Mouse (Mus musculus) layer of hippocampus, adult 9-11 months (tissue): ENCODE data around the gene Nrxn1.

Source experiments
- DNase-seq: peaks from one replicate; pipeline ENCODE4 v3.0.0; 2022

Gene Nrxn1

DNA sequence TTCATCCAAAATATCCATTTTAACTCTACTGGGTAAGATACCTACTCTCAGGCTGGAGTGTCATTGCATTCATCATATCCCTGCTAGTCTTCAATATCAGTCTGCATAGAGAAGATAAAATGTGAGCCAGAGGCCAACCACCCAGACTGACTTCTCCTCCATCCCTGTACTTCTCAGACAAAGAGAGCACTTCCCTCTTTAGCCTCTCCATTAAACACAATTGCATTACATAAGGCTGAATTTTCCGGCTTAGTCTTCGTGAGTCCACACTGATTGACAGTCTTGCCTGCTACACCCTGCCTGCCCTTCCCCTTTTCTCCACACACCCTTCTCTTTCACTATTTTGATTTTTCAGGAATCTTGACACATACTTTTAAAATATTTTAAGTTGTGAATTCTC, 858.1 kb downstream of the Nrxn1 start:
- DNase-seq: no peak

DNA sequence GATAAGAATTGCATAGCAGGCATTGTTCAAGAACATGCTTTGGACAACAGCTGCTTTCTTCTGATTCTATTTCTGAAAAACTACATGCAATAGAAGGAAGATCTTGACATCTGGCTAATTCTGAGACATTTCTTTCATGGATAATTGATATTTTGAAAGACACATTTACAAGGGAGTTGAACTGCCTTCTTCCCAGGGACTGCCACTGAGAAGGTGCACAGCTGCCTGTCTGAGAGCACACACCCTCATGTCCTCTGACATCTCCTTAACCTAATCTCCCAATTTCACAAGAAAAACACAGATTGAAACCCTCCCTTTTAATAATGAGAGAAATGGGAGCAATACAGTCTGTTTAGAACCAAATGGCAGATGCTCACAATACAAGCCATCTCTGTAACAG, 884.3 kb downstream of the Nrxn1 start:
- no peak for DNase-seq

DNA sequence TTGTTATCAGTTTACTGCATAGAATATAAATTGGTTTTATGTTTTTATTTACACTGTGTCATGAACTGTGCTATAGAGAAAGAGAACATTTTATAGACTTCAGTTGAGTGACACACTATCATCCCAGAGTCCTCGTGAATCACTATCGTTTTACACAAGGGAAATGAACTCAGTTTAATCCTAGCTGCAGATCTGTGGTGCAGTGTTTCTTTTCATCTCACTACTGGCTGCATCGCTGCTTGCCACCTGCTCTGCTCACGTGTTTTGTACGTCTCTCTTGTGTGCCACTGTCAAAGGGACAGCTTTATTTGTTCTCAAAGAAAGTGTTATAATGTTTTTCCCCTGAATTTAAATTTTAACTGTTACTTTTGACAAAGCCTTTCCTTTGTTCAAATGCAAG, 885.3 kb downstream of the Nrxn1 start:
- no peak for DNase-seq

DNA sequence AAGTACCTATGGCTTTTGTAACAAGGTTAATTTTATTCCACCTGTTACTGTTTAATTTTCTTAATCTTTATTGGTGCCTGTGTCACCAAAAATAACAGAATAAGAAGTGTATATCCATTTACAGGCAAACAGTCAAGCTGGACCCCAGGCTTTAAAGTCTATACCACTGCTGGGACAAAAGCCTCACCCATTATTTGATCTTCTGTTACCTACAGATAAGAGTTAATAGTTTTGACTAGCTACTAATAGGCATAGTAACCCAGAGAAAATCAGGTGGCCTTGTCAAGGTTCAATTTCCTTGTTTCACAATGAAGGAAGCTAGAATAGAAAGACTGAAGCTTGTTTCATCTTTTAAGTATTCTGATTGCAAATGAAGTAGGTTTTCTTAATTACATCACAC, 888.9 kb downstream of the Nrxn1 start:
- DNase-seq: no peak

DNA sequence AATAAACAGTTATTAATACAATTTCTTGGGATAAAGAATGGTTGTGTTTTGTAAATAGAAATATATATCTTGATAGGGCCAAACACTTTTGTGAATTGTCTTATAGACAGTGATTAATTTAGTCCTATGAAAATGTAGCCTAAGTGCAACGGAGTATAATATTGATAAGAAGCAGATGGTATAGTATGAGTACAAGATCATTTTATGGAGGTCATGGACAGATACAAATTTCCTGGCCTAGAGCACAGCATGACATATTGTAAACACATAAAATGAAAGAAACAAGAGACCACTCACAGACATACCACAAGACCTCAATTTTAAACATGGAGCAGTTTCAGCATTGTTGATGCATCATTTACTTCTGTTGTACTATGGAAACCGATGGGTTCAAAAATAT, 890.1 kb downstream of the Nrxn1 start:
- no peak for DNase-seq

DNA sequence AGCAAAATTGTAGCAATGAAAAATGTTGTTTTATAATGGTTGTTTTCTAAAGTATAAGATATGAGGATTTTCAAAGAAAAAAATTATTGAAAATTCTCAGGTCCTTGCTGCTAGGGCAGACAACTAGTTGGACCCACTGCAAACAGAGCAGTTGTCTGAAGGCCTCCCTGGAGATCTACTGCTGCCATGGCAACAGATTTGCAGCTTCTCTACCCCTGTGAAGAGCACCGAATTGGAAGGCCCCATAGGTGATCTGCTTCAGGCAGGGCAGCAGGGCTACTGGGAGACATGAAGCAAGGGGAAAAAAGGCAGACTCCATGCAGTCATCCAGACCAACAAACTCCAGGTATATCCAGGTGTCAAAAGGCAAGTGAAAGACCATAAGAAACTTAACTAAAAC, 896.1 kb downstream of the Nrxn1 start:
- DNase-seq: no peak

DNA sequence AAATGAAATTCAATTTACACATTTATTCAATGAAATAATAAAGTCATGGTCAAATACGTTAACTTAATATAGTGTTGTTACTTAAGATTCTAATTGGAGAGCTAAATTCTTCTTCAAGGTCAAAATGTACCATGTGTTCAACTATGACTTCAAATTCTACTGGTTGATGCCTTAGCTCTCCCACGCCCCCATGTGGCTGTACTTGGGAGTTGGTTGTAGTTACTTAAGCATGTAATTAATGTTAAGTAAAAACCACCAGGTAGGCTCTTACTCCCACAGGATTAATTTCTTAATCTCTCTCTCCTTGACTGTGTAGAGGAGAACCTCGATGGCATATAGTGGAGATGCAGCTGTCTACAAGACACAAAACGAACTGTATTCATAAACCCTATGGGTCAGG, 951.3 kb downstream of the Nrxn1 start:
- DNase-seq: no peak

DNA sequence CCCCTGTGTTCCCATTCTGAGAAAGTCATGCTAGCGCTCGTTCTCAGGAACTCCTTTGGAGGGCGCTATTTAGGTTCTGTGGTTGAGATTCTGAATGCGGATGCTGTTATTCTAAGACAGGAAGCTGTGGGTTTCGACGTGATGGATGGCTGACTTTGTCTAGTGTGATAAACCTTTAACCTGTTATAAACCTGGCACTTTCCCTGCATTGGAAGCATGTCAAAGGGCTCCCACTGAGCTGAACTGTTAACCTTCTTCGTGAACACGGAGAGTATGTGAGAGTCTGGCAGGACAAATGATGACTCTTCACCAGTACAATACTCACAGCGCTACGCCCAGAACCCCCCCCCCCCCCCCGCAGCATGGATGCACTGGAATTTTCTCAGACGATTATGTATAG, 962.0 kb downstream of the Nrxn1 start:
- no peak for DNase-seq

DNA sequence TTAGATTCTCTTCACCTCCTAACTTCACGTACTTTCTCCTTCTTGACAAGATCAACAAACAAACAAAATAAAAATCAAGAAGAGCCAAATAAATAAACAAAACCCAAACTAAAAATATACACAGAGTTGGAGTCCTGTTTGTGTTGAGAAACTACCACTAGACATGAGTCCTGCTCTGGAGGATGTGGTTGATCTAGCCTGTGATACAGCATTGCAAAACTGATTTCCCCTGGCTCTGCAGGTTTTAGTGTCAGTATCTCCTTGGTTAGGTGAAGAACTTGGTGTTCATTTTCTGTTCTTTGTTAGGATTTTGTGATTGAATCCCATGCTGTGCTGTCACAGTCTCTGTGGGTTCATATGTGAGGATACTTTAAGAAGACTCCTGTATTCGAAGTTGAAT, 963.7 kb downstream of the Nrxn1 start:
- no peak for DNase-seq

DNA sequence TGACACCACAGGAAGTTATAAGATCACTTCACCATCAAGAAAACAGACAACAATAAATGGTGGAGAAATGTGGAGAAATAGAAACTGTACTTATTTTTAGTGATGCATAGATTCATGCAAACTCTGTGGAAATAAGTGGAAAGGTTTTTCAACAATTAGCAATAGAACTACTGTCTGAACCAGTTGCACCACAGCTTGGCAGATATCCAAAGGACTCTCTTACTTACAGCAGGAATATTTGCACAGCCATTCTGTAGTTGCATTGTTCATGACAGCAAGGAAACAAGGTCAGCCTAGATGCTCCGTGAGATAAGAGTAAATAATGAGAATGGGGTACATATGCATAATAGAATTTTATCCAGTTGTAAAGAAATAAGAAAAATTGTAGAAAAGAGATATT, 965.3 kb downstream of the Nrxn1 start:
- DNase-seq: no peak

DNA sequence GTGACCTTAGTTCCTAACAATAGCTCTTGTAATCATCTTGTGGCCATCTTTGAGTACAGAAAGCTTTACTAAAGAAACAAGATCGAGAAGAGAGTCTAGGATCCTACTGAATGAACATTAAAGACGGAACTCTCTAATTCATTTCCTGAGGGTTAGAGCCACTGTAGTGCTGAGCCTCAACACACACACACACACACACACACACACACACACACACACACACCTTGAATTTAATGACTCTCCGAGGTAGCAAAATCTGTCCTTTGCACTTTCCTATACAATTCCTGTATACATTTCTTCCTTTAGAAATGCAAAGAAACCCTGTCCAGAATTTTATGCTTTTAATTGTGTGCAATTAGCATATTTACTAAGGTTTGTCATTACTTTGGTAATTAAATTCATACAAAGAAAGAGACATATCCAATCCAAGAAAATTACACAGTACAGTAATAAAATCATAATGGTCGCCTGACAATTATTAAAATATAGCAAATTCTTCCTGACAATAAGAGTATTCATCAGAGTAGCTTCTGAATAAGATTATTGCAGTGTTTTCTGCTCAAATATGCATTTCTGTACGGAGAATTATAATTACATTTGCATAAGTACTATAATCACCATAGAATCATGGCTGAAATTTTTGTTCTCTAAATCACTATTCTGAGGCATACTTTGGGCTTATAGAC, 969.9 kb downstream of the Nrxn1 start:
- DNase-seq: no peak

DNA sequence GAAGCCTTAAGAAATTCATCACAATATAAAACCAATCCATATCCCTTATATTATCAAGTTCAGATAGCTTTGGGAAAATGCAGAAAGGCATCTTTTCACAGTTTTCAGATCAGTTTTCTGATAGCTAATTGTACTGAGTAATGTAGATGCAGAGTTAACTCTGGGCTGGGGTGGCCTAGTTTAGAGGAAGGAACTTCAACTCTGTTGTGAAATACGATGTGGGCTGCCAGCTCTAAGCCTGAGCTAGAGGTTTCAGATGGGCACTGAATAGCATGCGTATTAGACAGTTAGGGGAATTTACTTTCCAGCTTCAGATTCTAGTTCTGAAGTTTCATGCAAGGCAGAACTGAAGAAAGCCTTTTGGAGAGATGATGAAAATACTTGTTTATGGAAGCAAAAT, 976.6 kb downstream of the Nrxn1 start:
- DNase-seq: no peak

DNA sequence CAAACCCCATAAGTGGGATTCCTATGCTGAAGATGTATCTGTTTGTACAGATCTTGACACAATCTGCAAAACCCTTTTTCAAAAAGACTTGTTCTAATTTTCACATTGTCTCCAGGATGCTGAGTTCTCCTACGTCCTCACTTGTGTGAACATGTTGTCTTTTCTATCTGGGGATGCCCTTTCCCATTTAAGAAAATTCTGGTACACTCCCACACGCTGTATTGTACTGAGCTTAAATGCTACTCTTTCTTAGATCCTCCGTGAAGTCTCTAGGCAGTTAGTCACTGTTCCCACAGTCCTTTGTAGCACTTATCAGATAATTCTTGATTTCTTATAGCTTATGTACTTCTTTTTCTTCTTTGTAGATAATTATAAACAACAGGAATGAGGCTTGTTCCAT, 997.9 kb downstream of the Nrxn1 start:
- DNase-seq: peak; percentile 43

DNA sequence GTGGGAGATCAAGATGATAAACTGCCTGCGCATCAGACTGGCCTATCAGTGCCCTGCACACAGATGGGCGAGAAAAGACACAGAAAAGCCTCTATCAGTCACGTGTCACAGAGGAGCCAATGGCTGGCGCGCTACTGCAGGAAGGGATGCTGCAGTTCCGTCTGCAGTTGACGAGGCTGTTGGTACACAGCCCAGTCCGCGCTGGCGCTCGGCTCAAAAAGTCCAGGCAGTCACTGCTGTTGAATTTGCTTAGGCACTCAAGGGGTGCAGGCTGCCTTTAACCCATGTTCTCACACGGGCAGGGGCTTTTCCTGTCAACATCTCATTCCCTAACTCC, 1004.6 kb downstream of the Nrxn1 start:
- DNase-seq: peak; percentile 94

DNA sequence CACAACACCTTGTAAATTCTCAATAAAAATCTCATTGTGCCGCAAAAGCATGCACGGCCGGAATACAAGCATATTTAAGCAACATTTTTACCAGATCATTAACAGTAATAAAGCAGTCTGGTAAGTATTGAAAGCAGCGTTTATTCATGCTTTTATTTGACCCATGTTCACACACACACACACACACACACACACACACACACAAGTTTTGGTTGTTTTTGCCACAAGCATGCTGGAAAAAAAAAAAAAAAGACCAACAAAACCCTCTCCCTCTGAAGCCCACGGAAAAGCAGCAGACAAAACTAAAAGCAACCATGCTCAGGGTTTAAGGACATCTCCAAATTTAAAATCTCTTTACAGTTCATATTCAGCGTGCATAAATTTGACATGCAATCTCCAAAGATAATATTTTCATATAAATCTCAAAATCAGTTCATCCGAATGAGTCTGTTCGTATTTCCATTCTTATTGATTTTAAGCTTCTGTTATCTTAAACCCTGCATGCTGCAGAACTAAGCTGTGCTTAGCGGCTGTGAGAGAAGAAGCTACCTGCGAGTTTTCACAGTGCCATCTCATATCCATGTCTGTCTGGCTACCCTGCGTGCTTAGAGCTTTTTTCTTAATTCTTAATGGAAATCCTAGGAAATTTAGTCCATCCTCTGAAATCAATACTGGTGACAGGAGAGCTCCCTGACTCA, 1005.1 kb downstream of the Nrxn1 start:
- DNase-seq: no peak

DNA sequence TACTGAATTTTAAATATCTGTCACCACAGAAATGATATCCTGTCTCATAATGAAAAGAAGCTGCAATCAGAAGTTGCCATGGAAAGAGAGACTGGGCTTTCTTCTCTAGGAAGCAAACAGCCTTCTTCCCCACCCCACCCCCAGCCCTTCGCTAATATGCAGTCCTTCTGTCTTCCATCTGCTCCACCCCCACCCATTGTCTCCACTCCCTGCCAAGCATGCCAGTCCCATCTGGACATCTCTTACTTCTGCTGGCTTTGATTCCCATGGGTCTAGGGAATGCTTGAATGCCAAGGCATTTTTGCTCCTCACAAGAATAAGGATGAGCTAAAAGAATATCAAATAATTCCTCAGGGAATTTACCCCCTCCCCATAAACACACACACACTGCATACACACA, 1006.0 kb downstream of the Nrxn1 start:
- peak; percentile 85 for DNase-seq

DNA sequence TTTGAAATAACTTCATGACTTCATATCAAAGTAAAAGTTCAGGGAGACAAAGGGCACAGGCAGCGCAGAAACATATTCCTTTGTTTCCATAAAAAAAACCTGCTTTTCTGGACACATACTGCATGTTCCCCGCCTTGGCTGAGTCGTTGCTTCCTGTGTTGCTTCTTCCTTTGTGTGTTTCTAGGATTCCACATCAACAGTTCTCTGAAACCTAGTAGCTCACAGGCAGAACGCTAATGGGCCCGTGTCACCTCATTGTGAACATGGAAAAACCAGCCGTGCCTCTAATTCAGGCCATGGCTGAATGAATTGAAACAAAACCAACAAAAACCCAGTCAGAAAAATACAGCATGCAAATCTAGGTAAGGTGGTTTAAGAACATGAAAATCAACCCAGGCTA, 1013.9 kb downstream of the Nrxn1 start:
- DNase-seq: no peak

DNA sequence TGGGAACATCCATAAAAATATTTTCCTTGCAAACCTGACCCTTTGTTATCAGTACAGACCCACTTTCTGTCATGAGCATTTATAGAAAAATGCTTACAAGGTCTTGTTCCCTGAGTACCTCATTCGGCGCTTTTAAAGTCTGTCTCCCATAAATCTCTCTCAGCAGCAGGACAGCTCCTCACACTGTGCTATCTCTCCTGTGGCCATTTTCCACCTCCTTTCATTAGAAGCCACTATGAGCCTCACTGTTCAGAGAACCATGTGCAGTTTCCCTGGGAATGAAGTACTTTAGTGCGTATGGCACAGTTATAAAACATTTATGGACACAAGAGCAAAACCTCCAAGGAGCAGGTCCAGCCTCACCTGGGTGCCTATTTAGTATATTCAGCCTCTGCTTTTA, 1014.4 kb downstream of the Nrxn1 start:
- DNase-seq: no peak

DNA sequence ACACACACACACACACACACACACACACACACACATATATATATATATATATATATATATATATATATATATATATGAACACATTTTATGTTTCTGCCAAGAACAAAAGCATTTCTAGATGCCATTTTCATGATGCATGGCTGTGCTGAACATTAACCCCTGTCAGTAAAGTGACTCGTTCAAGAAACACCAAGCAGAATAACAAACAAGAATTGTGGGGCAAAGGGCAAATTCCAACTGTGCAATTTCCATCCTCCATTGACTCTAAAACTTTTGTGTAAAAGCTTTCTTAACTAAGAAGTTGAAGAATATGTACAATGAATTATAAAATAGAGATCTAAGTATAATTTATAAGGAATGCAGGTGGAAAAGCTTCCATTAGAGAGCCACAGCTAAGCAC, 1030.0 kb downstream of the Nrxn1 start:
- DNase-seq: no peak

DNA sequence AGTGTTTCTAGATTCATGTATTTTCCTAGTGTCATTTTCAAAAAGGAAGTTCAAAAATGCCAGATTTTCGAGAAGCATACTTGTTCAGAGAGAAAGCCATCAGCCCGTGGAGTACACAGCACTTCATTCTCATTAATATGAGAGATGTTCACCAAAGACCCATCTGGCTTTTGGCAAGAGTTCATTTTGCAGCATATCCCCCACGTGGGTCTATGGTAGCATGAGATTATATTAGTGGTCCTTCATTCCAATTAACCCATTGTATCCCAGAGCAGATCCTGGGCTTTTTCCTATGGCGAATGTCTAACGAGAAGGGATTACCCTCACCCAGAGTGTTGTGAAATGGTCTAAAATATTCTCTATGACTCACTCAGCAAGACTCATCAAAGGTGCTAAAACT, 1032.0 kb downstream of the Nrxn1 start:
- no peak for DNase-seq

DNA sequence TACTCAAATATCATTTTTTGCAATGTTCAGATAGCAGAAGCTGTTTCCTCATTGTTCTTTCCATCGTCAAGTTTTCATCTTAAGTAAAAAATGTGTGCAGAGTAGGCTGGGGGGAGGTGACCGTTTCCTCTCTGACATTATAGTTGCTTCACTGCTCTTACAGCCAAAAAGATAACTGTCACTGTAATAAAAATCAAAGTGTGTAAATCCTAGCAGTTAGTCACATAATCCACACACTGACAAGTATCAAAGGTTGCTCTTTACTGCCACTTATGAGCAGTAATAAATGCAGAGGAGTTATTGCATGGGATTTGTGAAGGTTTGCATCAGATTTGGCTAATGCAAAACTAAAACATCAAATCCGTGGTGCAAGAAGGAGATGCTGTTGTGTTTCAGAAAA, 1032.7 kb downstream of the Nrxn1 start:
- DNase-seq: no peak

DNA sequence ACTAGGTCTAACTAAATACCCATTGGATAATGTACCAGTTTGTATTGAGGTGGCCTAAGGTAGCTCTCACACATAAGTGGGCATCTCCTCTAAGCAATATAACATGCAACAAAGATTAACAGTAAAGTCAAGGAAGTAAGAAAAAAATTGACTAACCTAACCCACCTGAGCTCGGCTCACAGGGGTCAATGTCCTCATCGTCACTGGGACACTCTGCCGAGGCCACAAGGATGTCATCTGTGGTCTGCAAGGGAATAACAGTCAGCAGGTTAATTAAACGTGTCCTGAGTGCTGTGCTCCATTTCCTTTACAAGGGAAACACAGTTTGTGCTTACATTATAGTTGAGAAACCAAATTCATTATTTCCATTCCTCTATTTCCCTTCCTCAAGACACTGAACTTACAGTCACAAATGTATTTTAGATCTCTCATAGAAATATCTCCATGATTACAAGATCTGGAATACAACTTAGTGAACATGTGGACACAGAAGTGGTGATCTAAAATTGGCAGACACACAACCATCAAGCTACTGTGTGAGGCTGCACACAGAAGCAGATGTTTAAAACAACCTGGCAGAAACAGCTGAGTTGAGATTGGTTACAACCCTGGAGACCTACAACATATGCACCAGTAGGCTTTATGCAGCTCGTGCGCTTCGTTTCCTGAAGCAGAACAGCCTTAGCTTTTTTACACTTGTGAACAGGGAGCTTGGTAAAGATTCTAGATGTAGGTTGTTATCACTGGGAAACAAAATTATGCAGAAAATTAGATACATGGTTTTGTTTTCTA, 1033.4 kb downstream of the Nrxn1 start:
- DNase-seq: peak; percentile 14

DNA sequence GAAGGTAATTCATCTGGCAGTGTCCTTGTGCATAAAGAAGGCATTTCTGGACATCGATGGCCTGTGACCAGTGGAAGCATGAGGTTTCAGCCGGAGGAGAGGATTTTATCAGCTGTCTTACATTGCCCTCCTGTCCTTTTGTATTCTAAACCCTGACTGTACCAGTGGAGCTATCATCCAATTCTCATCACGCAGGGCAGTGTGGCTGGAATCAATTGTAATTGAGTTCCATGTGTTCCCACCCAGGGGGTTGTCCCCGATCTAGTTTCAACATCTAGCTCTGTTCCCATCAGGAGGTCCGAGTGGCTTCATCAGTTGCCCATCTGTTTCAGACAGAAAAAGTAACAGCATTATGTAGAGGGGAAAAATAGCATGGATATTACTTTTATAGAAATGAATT, 1038.6 kb downstream of the Nrxn1 start:
- no peak for DNase-seq

DNA sequence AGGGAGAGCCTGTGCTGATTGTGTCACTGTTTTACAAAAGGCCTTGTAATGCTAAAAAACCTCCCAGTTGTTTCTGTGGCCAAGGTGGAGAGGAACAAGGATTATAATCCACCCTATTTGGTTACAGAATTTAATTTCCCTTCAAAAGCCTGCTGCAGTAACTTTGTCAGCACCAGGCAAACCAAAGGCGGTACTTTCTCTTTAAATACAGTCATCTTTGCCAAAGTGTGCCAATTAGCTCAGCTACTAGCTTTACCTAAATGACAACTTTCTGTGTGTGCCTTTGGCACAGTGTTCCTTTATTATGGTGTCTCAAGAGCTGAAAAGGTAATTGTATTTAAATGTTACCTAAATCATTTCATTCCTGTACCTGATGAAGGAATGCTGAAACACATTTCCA, 1053.6 kb downstream of the Nrxn1 start:
- no peak for DNase-seq
